Mouse (Mus musculus) monocyte, adult 5-6 weeks (primary cell): ENCODE results near the gene Hip1r. TPM values are rescaled to one million over a fixed set of nuclear protein-coding genes. Genes with fewer than 3 reads are reported as not detected.

ENCODE experiments used
- ATAC-seq: fragments of 153-309, 156-312 bp; replicated peaks from 2 replicates; pipeline ENCODE4 v1.8.0; 2017; ENCODE audit warnings: mild to moderate bottlenecking; ENCODE audit not compliant: low TSS enrichment, insufficient number of reproducible peaks, severe bottlenecking, poor library complexity, low FRiP score
- total RNA-seq: library from RNA; stranded (forward); fragments of 200-1000, 200-491, 200-594 nt; gene quantifications from 3 replicates; pipeline ENCODE4 v1.2.3, GENCODE M21; 2017

The Hip1r gene
- total RNA-seq, 1 experiment from 2014 or later: 65.8 TPM

- no peak for ATAC-seq
Observed at GRCm38 (mm10) chr5:124027702-124028470, 54.5 kb downstream of the Hip1r start.

GRCm38 (mm10) chr5:124028680-124029079 is 55.3 kb downstream of the Hip1r start:
- no peak for ATAC-seq

- no peak for ATAC-seq
Observed at GRCm38 (mm10) chr5:124029220-124030035, 56.0 kb downstream of the Hip1r start.

GRCm38 (mm10) chr5:124030386-124031067 is 57.1 kb downstream of the Hip1r start:
- ATAC-seq: no peak

GRCm38 (mm10) chr5:124031068-124031955 is 57.9 kb downstream of the Hip1r start:
- ATAC-seq: 0 out of 2 replicates have a peak, but pooled peaks have one; percentile 18

GRCm38 (mm10) chr5:124032001-124032508 is 58.6 kb downstream of the Hip1r start, which contains the start of gene Vps37b:
Gene Vps37b (minus strand): TSS chr5:124032270.
- ATAC-seq: peak; percentile 68

- ATAC-seq: no peak
Observed at GRCm38 (mm10) chr5:124034471-124034870, 61.0 kb downstream of the Hip1r start.

GRCm38 (mm10) chr5:124035406-124035805 is 62.0 kb downstream of the Hip1r start:
- ATAC-seq: no peak; the same call in 1 of the 2 replicates

GRCm38 (mm10) chr5:124035806-124036205 is 62.4 kb downstream of the Hip1r start:
- peak; percentile 57 for ATAC-seq

- no peak for ATAC-seq
Observed at GRCm38 (mm10) chr5:124036341-124036740, 62.9 kb downstream of the Hip1r start.

GRCm38 (mm10) chr5:124036836-124037235 is 63.4 kb downstream of the Hip1r start:
- no peak for ATAC-seq

GRCm38 (mm10) chr5:124039602-124040001 is 66.2 kb downstream of the Hip1r start:
- no peak for ATAC-seq

GRCm38 (mm10) chr5:124041097-124041496 is 67.7 kb downstream of the Hip1r start:
- no peak for ATAC-seq

GRCm38 (mm10) chr5:124043212-124043978 is 70.0 kb downstream of the Hip1r start:
- no peak for ATAC-seq

GRCm38 (mm10) chr5:124043999-124044398 is 70.6 kb downstream of the Hip1r start:
- ATAC-seq: no peak

GRCm38 (mm10) chr5:124045453-124046010 is 72.1 kb downstream of the Hip1r start:
- ATAC-seq: no peak

- peak; percentile 95 for ATAC-seq
Observed at GRCm38 (mm10) chr5:124046741-124047401, 73.4 kb downstream of the Hip1r start.
